Mouse (Mus musculus) kidney, postnatal 0 days (tissue): Measurements from ENCODE around the gene Dgkq. TPM values are rescaled to one million over a fixed set of nuclear protein-coding genes. Genes with fewer than 3 reads are reported as not detected.

Experiments
- ATAC-seq: fragments of 200-750 bp; cut with Nextera tagmentation; replicated peaks from 2 replicates; pipeline ENCODE4 v1.8.0; 2017; ENCODE audit warnings: low read depth, moderate number of reproducible peaks, moderate TSS enrichment, moderate library complexity; ENCODE audit not compliant: low FRiP score
- DNase-seq: peaks from one replicate; pipeline ENCODE4 v3.0.0-alpha.2; 2016; ENCODE audit warnings: low spot score
- H3K27ac ChIP-seq: fragments of 300-500 bp; sonication (generic); 2 replicates; pipeline ENCODE4 v1.5.1; 2014; ENCODE audit warnings: mild to moderate bottlenecking
- H3K27me3 ChIP-seq: fragments of 300-500 bp; sonication (generic); 2 replicates; pipeline ENCODE4 v1.6.1; 2014; ENCODE audit warnings: low read length, mixed read lengths; ENCODE audit not compliant: insufficient read depth
- H3K36me3 ChIP-seq: fragments of 300-500 bp; sonication (generic); 2 replicates; pipeline ENCODE4 v1.6.1; 2014; ENCODE audit warnings: low read length, mixed read lengths; ENCODE audit not compliant: insufficient read depth
- H3K4me1 ChIP-seq: fragments of 300-500 bp; sonication (generic); replicated peaks from 2 replicates; pipeline ENCODE4 v1.6.1; 2014; ENCODE audit warnings: antibody characterized with exemption, low read length, mixed read lengths; ENCODE audit not compliant: insufficient read depth
- H3K4me2 ChIP-seq: fragments of 300-500 bp; sonication (generic); 2 replicates; pipeline ENCODE4 v1.6.1; 2014; ENCODE audit warnings: mild to moderate bottlenecking, low read length, moderate library complexity, mixed read lengths
- H3K4me3 ChIP-seq: fragments of 300-500 bp; sonication (generic); replicated peaks from 2 replicates; pipeline ENCODE4 v1.5.1; 2014; ENCODE audit warnings: low read depth, low read length
- H3K9ac ChIP-seq: fragments of 300-500 bp; sonication (generic); 2 replicates; pipeline ENCODE4 v1.6.1; 2014; ENCODE audit warnings: low read depth, low read length
- H3K9me3 ChIP-seq: fragments of 300-500 bp; sonication (generic); replicated peaks from 2 replicates; pipeline ENCODE4 v1.6.1; 2016; ENCODE audit warnings: low read length, inconsistent platforms, mixed read lengths
- CTCF ChIP-seq: IDR thresholded peaks from 2 replicates; pipeline ENCODE4 v1.5.1; 2016; ENCODE audit warnings: antibody characterized with exemption, low read depth, mild to moderate bottlenecking, moderate library complexity
- WGBS: fragments of 180-500 bp; shearing (Covaris S2); extraction: QIAGEN DNeasy Blood & Tissue Kit; methylation state at CpG from one replicate; pipeline ENCODE4 v1.1.7; 2014; 5-methylcytosine and 5-hydroxymethylcytosine counted together
- polyA plus RNA-seq: library from polyadenylated mRNA; unstranded; fragments of >200 nt; fragmentation: Nextera tagmentation; extraction: Ambion mirVana; gene quantifications from 2 replicates; pipeline ENCODE4 v1.2.1, GENCODE M21; 2015

The Dgkq gene
- polyA plus RNA-seq, 1 experiment from 2014 or later: 6.9 TPM

GRCm38 (mm10) chr5:108669986-108670385 is 514 bp upstream of the Dgkq start:
- ATAC-seq (no peak), DNase-seq (no peak)
- Histone ChIP-seq H3K4me2 (peak overlapping the region; percentile 81; the same call in 1 of the 2 replicates), H3K36me3 (0 out of 2 replicates have a peak, but pooled peaks cover 12% of the 10 kb centered on the region), H3K9ac (0 out of 2 replicates have a peak overlapping the region, but pooled peaks have one; percentile 74), H3K4me3 (no peak overlapping the region), H3K27ac (no peak overlapping the region), H3K27me3 (no peaks in the 10 kb centered on the region), H3K4me1 (peaks cover 11% of the 10 kb centered on the region), H3K9me3 (no peaks in the 10 kb centered on the region)
- 77% methylated on average over 9 of the region's 9 CpGs for WGBS
- no peak for TF ChIP-seq CTCF

DNA sequence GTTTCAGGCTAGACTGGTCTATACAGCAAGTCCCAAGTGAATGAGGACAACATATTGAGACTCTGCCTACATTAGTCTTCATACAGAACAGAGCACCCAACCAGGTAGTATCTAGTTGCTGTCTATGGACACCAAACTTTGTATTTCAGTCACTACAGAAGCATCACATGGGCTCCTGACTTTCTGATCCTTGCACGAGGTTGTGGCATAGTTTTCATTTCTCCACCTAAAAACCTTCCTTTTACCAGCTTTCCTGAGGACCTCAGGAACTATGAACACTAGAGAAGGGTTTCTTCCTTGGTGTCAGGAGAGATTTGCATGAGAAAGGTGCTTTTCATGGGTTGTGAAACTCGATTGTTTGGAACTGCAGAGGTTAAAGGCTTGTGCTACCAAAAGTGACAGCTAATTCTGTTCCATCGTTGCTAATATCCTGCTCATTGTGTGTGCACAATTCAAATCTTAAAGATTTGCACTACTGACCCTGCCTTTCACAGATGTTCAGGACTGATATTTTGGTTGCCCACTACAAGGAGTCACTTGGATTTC is 1.0 kb downstream of the Dgkq start:
- H3K9ac ChIP-seq: peak overlapping the region; percentile 74
- no peak for DNase-seq
- 0 out of 2 replicates have a peak, but pooled peaks cover 12% of the 10 kb centered on the region for H3K36me3 ChIP-seq
- TF ChIP-seq CTCF: no peak
- ATAC-seq: no peak
- 10% methylated on average over 3 of the region's 3 CpGs for WGBS
- peak overlapping the region; percentile 81 for H3K4me2 ChIP-seq
- H3K4me3 ChIP-seq: peak overlapping the region; percentile 54
- no peaks in the 10 kb centered on the region for H3K27me3 ChIP-seq
- peak overlapping the region; percentile 84; the same call in 1 of the 2 replicates for H3K27ac ChIP-seq
- H3K9me3 ChIP-seq: no peaks in the 10 kb centered on the region
- H3K4me1 ChIP-seq: peaks cover 11% of the 10 kb centered on the region

- DNase-seq (no peak), ATAC-seq (no peak)
- Histone ChIP-seq H3K9me3 (no peaks in the 10 kb centered on the region), H3K9ac (no peak overlapping the region), H3K4me2 (no peak overlapping the region), H3K36me3 (0 out of 2 replicates have a peak, but pooled peaks cover 8% of the 10 kb centered on the region), H3K27ac (no peak overlapping the region), H3K4me1 (peaks cover 11% of the 10 kb centered on the region), H3K27me3 (no peaks in the 10 kb centered on the region), H3K4me3 (no peak overlapping the region)
- WGBS: 66% methylated on average over 2 of the region's 2 CpGs
- no peak for TF ChIP-seq CTCF
Observed at GRCm38 (mm10) chr5:108667370-108667769, 2.1 kb downstream of the Dgkq start.

DNA sequence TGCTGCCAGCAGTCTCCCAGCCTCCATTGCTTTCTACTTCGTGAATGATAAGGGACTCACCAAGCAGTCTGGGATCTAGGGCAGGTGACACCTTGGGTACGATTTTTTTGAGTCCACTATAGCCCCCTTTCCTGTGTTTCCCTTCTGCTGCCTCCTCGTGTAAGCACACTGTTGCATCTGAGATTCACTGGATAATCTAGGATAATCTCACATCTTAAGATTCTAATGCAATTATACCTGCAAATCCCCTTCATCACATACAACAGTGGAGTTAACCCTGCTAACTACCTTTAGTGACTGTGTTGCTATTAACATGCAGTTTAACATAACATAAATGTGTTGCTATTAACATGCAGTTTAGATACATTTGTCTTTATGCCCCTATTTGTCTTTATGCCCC is 4.4 kb downstream of the Dgkq start:
- no peak overlapping the region for H3K4me3 ChIP-seq
- no peaks in the 10 kb centered on the region for H3K36me3 ChIP-seq
- no peak overlapping the region for H3K9ac ChIP-seq
- WGBS: 44% methylated on average over 3 of the region's 3 CpGs
- DNase-seq (no peak), ATAC-seq (no peak)
- no peak overlapping the region for H3K27ac ChIP-seq
- H3K9me3 ChIP-seq: no peaks in the 10 kb centered on the region
- H3K27me3 ChIP-seq: no peaks in the 10 kb centered on the region
- H3K4me2 ChIP-seq: no peak overlapping the region
- H3K4me1 ChIP-seq: peaks cover 8% of the 10 kb centered on the region
- TF ChIP-seq CTCF: no peak

DNA sequence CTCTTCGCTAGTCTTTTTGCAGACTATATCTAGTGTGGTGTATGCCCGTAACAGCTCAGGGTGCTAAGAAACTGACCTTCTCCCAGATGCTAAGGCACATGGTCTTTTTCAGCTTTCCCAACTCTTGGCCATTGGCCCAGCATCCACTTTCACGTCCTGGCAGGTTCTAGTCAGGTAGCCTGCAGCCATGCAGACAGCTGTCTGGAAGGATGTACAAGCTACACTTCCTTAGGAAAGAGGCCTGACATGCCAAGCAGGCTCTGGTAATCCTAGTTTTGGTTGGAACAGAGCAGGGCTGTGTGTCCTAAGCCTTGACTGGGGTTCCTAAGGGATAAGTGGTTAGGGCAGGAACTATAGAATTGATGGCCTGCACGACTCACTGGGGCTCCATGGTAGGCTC is 6.7 kb downstream of the Dgkq start:
- H3K4me3 ChIP-seq: no peak overlapping the region
- no peak overlapping the region for H3K4me2 ChIP-seq
- 82% methylated on average over 4 of the region's 4 CpGs for WGBS
- DNase-seq: no peak
- no peak overlapping the region for H3K27ac ChIP-seq
- no peak for ATAC-seq
- 0 out of 2 replicates have a peak, but pooled peaks cover under 1% of the 10 kb centered on the region for H3K36me3 ChIP-seq
- no peak overlapping the region for H3K9ac ChIP-seq
- peaks cover 4% of the 10 kb centered on the region for H3K4me1 ChIP-seq
- H3K27me3 ChIP-seq: no peaks in the 10 kb centered on the region
- H3K9me3 ChIP-seq: no peaks in the 10 kb centered on the region
- no peak for TF ChIP-seq CTCF

DNA sequence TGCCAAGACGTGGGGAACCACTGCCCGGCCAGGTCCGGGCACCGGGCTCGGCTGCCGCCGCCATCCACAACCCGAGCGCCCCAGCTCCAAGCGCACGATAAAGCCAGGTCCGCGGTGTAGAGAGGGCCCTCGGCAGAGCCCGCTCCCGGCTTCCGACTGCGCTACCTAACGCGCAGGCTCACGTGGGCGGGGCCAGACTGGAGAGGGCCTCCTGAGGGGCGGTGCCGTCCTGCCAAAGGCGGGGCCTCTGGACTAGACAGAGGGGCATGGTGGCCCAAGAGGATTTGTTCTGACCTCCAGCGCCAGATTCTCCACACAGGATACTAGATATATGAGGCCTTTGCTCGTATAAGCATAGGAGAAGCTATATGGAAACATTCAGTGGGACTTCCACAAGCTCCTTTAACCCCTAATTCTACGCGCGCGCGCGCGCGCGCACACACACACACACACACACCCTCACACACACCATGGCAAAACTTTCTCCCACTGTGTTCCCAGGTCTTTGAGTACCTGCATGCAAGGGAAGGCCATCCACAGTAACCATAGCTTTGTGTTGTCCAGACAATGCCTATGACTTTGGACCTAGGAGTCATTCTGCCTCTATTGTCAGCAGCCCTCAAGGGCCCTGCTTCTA is 8.7 kb downstream of the Dgkq start:
- H3K27ac ChIP-seq: peak overlapping the region; percentile 66; the same call in 1 of the 2 replicates
- no peak for TF ChIP-seq CTCF
- WGBS: 12% methylated on average over 36 of the region's 36 CpGs

More for the DNA sequence above, 8.7 kb downstream of the Dgkq start:
- peaks cover 4% of the 10 kb centered on the region for H3K4me1 ChIP-seq
- peak overlapping the region; percentile 97 for H3K4me2 ChIP-seq
- H3K27me3 ChIP-seq: no peaks in the 10 kb centered on the region
- no peaks in the 10 kb centered on the region for H3K9me3 ChIP-seq
- H3K9ac ChIP-seq: peak overlapping the region; percentile 91
- H3K36me3 ChIP-seq: peaks cover 12% of the 10 kb centered on the region
- DNase-seq (peak; percentile 96), ATAC-seq (peak; percentile 99)
- peak overlapping the region; percentile 81 for H3K4me3 ChIP-seq
